33 mouse cellular contexts compared by ENCODE assay signal in genomic region chr8:3655526-3655925, GRCm38 (mm10). TPM values are rescaled to one million over a fixed set of nuclear protein-coding genes. Genes with fewer than 3 reads are reported as not detected.
DNase-seq lines count a peak whose midpoint lies in the region; ATAC-seq lines count a peak whose summit lies in the region.
"Had no signal": no experiment of that assay in that cellular context is flagged by ENCODE, and none has a peak within 500 bp of the region (broad histone marks: within the 10 kb centered on the region; RNA-seq: fewer than 3 reads in every experiment).

TSS of gene Retn (plus strand) at chr8:3655770.

- H3K9me3 ChIP-seq in limb, embryonic 15.5 days: no peaks in the 10 kb centered on the region
- no peaks in the 10 kb centered on the region for H3K9me3 ChIP-seq in limb, embryonic 10.5 days (replicated peaks)
- H3K9me3 ChIP-seq: embryonic facial prominence, embryonic 13.5 days; forebrain, embryonic 10.5 days; hindbrain, embryonic 10.5 days; hindbrain, embryonic 15.5 days; limb, embryonic 13.5 days; midbrain, embryonic 10.5 days; neural tube, embryonic 12.5 days had no signal

- H3K27ac ChIP-seq in limb, embryonic 15.5 days: no peak within 1 kb of the TSS
- no peak within 1 kb of the TSS; the same call in 1 of the 2 replicates for H3K27ac ChIP-seq in limb, embryonic 10.5 days
- H3K27ac ChIP-seq: embryonic facial prominence, embryonic 13.5 days; gastrocnemius, adult 2 months; hindbrain, embryonic 10.5 days; hindbrain, embryonic 15.5 days; layer of hippocampus, adult 2 months; left cerebral cortex, adult 2 months; limb, embryonic 13.5 days; liver, embryonic 14.5 days; neural tube, embryonic 12.5 days had no signal

- H3K27me3 ChIP-seq in limb, embryonic 15.5 days: no peaks in the 10 kb centered on the region
- no peaks in the 10 kb centered on the region for H3K27me3 ChIP-seq in limb, embryonic 10.5 days (ENCODE audit: low read depth, poor library complexity, severe bottlenecking)
- H3K27me3 ChIP-seq: embryonic facial prominence, embryonic 13.5 days; hindbrain, embryonic 15.5 days; neural tube, embryonic 12.5 days had no signal

- no peak within 1 kb of the TSS for H3K9ac ChIP-seq in limb, embryonic 15.5 days
- H3K9ac ChIP-seq: embryonic facial prominence, embryonic 13.5 days; hindbrain, embryonic 15.5 days; limb, embryonic 13.5 days; liver, embryonic 14.5 days had no signal

- ATAC-seq in limb, embryonic 15.5 days (ENCODE audit: insufficient number of reproducible peaks, low FRiP score, low TSS enrichment, low read depth): peak; percentile 20; the same call in 1 of the 2 replicates
- ATAC-seq in inflammation-experienced regulatory T-cells, adult 6 months: no peak
- ATAC-seq: activated CD4-positive, CD25-positive, alpha-beta regulatory T cell, adult 4 months; CD4-positive, CD25-positive, alpha-beta regulatory T cell, adult 4 months; forebrain, embryonic 16.5 days; midbrain, embryonic 16.5 days had no signal

- no peak within 1 kb of the TSS for H3K4me2 ChIP-seq in limb, embryonic 15.5 days
- H3K4me2 ChIP-seq: embryonic facial prominence, embryonic 13.5 days; limb, embryonic 13.5 days had no signal

- 72% methylated on average over 3 of the region's 3 CpGs for WGBS in limb, embryonic 15.5 days
- 73% methylated on average over 3 of the region's 3 CpGs for WGBS in limb, embryonic 10.5 days

- no peaks in the 10 kb centered on the region for H3K4me1 ChIP-seq in limb, embryonic 15.5 days
- peaks cover 7% of the 10 kb centered on the region for H3K4me1 ChIP-seq in limb, embryonic 10.5 days
- H3K4me1 ChIP-seq: hindbrain, embryonic 15.5 days; limb, embryonic 13.5 days had no signal

- no peak for DNase-seq in limb, embryonic 10.5 days (ENCODE audit: low spot score)
- DNase-seq in adipocyte (ENCODE audit: low spot score): peak; percentile 71
- peak; percentile 55 for DNase-seq in adrenal gland, postnatal 10 days
- no peak for DNase-seq in gonadal fat pad, adult 2 months (ENCODE audit: low read depth)
- no peak for DNase-seq in gastrocnemius, postnatal 10 days
- DNase-seq: cerebellum, adult 18-20 months; cerebellum, postnatal 10 days; gastrocnemius, adult 2 months; heart, postnatal 14 days; kidney, adult 8-10 months; kidney, postnatal 25 days; lung, adult 2 months; lung, postnatal 14 days; right cerebral cortex, postnatal 4 days had no signal

- H3K4me3 ChIP-seq in limb, embryonic 15.5 days: no peak within 1 kb of the TSS
- H3K4me3 ChIP-seq in limb, embryonic 10.5 days: no peak within 1 kb of the TSS
- H3K4me3 ChIP-seq: embryonic facial prominence, embryonic 13.5 days; gastrocnemius, adult 2 months; hindbrain, embryonic 15.5 days; layer of hippocampus, adult 2 months; left cerebral cortex, adult 2 months; limb, embryonic 13.5 days; myocyte; neural tube, embryonic 12.5 days had no signal

- no peaks in the 10 kb centered on the region for H3K36me3 ChIP-seq in limb, embryonic 15.5 days
- H3K36me3 ChIP-seq in limb, embryonic 10.5 days: no peaks in the 10 kb centered on the region
- H3K36me3 ChIP-seq: embryonic facial prominence, embryonic 13.5 days; forebrain, embryonic 10.5 days; hindbrain, embryonic 10.5 days; hindbrain, embryonic 15.5 days; limb, embryonic 13.5 days; midbrain, embryonic 10.5 days; neural tube, embryonic 12.5 days had no signal

RNA-seq across cellular contexts. Expression of gene Retn, which starts in this region (rescaled TPM):
- polyA plus RNA-seq in limb, embryonic 15.5 days (2015; fragmentation: Nextera tagmentation; extraction: Ambion mirVana): not detected in 2 replicates
- 0.15 and 0.16 TPM in 2 replicates for polyA plus RNA-seq in limb, embryonic 10.5 days (2016; fragmentation: Nextera tagmentation; extraction: Ambion mirVana)
- 10 to 100 TPM in 1 of 2 experiments, 1 to 10 TPM in 1; 3.7 to 33.4 TPM for total RNA-seq in adrenal gland, postnatal 10 days (2021)
- polyA plus RNA-seq in gonadal fat pad, adult 2 months (2012; rRNA removed): 514 and 591 TPM in 2 replicates
- not detected for polyA plus RNA-seq in inflammation-experienced regulatory T-cells, adult 6 months (2017; shearing (Covaris generic))
- total RNA-seq in gastrocnemius, postnatal 10 days (2021): under 1 TPM; 0.61 to 0.75 TPM
- total RNA-seq: common myeloid progenitor, adult 5-6 weeks had no signal
- polyA plus RNA-seq: activated CD4-positive, CD25-positive, alpha-beta regulatory T cell, adult 4 months; CD4-positive, CD25-positive, alpha-beta regulatory T cell, adult 4 months; embryonic facial prominence, embryonic 13.5 days; heart, embryonic 14.5 days; liver, embryonic 14.5 days; myocyte; neural tube, embryonic 12.5 days had no signal

Comparison
In these comparisons a context has a peak if more than half of its experiments do, and no peak if none do; other contexts are left out.
1. RNA of gene Retn (polyA plus RNA-seq): 514 to 591 TPM in gonadal fat pad, adult 2 months; 0.15 to 0.16 TPM in limb, embryonic 10.5 days, not detected in limb, embryonic 15.5 days and not detected in inflammation-experienced regulatory T-cells, adult 6 months; every median in the first group is over 100 times any median in the second.
2. Peak in ATAC-seq in limb, embryonic 15.5 days; RNA of the gene not detected or under 1 TPM.
3. DNase-seq: peak in adipocyte (single experiment) and adrenal gland, postnatal 10 days (single experiment); none in limb, embryonic 10.5 days (single experiment), gonadal fat pad, adult 2 months (single experiment) and gastrocnemius, postnatal 10 days (single experiment).